Comparison of ENCODE assay signal across 9 mouse cellular contexts in the genomic region with DNA sequence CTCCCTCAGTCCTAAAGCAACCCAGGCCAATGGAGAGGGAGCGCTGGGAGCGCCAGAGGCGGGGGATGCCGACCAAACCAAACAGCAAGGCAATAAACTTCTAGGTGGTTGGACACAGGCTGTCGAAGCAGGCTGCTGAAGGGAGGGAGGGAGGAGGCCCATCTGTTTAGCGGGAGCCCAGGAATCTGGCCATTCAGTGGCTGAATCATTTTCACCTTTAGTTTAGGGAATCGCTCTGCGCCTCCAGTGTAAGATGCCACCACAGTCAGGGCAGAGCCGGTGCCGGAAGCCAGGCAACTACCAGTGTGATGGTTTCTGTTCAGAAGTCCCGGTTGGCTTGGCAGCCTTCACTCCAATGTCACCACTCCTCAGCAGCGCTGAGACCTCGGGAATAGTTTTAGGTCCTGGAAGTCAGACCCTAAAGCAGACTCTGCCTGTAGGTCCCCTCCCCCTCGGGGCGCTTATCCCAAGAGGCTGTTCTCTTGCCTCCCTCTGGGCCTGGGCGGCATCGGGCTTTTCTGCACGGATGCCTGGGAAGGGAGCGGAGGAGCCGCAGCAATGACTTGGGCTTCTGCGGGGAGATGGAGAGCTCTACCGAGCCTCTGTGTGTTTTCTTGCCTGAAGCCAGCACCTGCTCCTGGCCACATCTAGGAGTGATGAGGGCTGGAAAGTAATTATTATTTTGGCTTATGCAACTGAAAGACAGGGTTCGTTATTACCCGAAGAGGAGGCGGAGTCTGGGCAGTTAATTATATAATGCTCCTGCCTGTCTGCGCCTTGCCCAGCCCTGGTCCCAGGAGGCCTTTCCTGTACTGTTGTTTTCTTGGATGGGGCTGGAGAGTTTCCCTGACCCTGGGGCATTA. TPM values are rescaled to one million over a fixed set of nuclear protein-coding genes. Genes with fewer than 3 reads are reported as not detected.
DNase-seq lines count a peak whose midpoint lies in the region.
"Had no signal": no experiment of that assay in that cellular context is flagged by ENCODE, and none has a peak within 500 bp of the region (broad histone marks: within the 10 kb centered on the region; RNA-seq: fewer than 3 reads in every experiment).

No protein-coding gene starts in this region.

- H3K36me3 ChIP-seq in hindbrain, embryonic 10.5 days: no peaks in the 10 kb centered on the region

- 6% methylated on average over 26 of the region's 26 CpGs for WGBS in hindbrain, embryonic 10.5 days

- peaks cover 72% of the 10 kb centered on the region for H3K27me3 ChIP-seq in hindbrain, embryonic 10.5 days (ENCODE audit: insufficient read depth, poor library complexity, severe bottlenecking)

- intact Hi-C loops in left cerebral cortex, postnatal 36 days (cut with DNase I): loop anchor here (5.0 kb wide), 4 partner anchors 36 to 96 kb away; partner anchors contain the start of genes Klhdc4 and Zcchc14

- peaks cover 29% of the 10 kb centered on the region for H3K4me1 ChIP-seq in hindbrain, embryonic 10.5 days (replicated peaks)

- peaks cover 7% of the 10 kb centered on the region; the same call in 1 of the 2 replicates for H3K9me3 ChIP-seq in hindbrain, embryonic 10.5 days

- 0 out of 2 replicates have a peak overlapping the region, but pooled peaks have one; percentile 23 for H3K27ac ChIP-seq in hindbrain, embryonic 10.5 days

- H3K4me3 ChIP-seq in hindbrain, embryonic 10.5 days: peak overlapping the region; percentile 61

- DNase-seq in MN1 (ENCODE audit: low spot score): peak; percentile 91
- DNase-seq in cerebellum, postnatal 36 days: peak; percentile 81 to 83
- DNase-seq in hindbrain, embryonic 10.5 days (ENCODE audit: low spot score): peak; percentile 39
- DNase-seq in left cerebral cortex, postnatal 36 days (ENCODE audit: low spot score in 2 of 2): peak; percentile 77 to 82
- DNase-seq in right cerebral cortex, postnatal 14 days: peak; percentile 60
- no peak for DNase-seq in gastrocnemius, adult 18-20 months (ENCODE audit: low spot score)
- no peak for DNase-seq in ovary, adult 18-20 months (ENCODE audit: low spot score)
- DNase-seq in kidney, adult 18-20 months: no peak

RNA-seq across cellular contexts. Expression of gene Jph3, which starts 2.3 kb away (rescaled TPM):
- 10.1 and 22.4 TPM in 2 replicates for polyA plus RNA-seq in hindbrain, embryonic 10.5 days (2016; fragmentation: Nextera tagmentation; extraction: Ambion mirVana)
- total RNA-seq in left cerebral cortex, postnatal 36 days (2021): 100 to 1,000 TPM; 280 to 293 TPM
- total RNA-seq in gastrocnemius, adult 18-20 months (2021): under 1 TPM in 1 of 2 experiments, not detected in 1; 0.07 TPM
- total RNA-seq: hematopoietic stem cell, adult 5-6 weeks had no signal

Comparison
In these comparisons a context has a peak if more than half of its experiments do, and no peak if none do; other contexts are left out.
1. DNase-seq: peak in MN1 (single experiment), cerebellum, postnatal 36 days (2 of 2), hindbrain, embryonic 10.5 days (single experiment), left cerebral cortex, postnatal 36 days (2 of 2) and right cerebral cortex, postnatal 14 days (single experiment); none in gastrocnemius, adult 18-20 months (single experiment), ovary, adult 18-20 months (single experiment) and kidney, adult 18-20 months (single experiment).
2. RNA of gene Jph3, which starts 2.3 kb away (total RNA-seq): 280 to 293 TPM in left cerebral cortex, postnatal 36 days; 0.07 TPM in gastrocnemius, adult 18-20 months; every median in the first group is over 100 times any median in the second.